Mouse (Mus musculus): ENCODE data around the gene Cep112. TPM values are rescaled to one million over a fixed set of nuclear protein-coding genes. Genes with fewer than 3 reads are reported as not detected.
A peak's percentile ranks its signal among the peaks of the same experiment; 100 is the strongest.

The Cep112 gene
- polyA plus RNA-seq (2016; fragmentation: Nextera tagmentation; extraction: Ambion mirVana), result 9.0 and 11.0 TPM in 2 replicates

DNA sequence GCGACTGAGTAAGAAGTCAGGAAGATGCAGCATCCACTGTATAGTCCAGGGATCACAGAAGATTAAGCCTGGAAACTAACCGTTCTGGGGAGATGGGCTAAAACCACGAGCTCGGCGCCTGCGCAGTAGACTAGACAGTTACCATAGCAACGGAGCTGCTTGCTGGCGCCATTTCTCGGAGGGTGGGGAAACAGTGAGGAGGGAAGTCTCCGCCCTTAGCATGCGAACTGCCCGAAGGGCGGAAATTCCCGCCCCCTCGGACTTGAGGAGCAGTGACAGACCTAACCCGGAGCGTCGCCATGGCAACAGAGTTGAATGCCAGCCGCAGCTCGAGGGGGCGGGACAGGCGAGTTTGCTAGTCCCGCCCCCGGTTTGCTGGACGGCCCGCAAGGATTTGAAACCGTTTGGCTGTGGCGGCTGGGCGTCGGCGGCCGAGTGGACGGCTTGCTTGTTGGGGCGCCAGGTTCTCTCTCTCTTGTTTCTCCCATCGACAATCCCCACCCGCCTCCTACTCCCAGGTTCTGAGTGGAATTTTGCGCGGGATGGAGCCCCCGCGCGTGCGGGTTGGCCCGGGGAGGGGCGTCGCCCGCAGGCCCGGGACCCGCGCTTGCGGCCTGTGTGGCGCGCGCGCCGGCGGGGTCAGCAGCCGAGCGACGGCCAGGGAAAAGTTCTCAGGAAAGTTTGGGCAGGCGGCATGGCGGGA, at the start of gene Cep112:
Cep112 (plus strand) TSS at position 304 of the 703 bp plus-strand sequence.
- Histone ChIP-seq H3K9me3 (no peaks in the 10 kb centered on the region), H3K36me3 (replicated peaks) (no peaks in the 10 kb centered on the region), H3K4me3 (peak within 1 kb of the TSS; percentile 74), H3K27me3 (replicated peaks; ENCODE audit: low read depth, poor library complexity, severe bottlenecking) (peaks cover 17% of the 10 kb centered on the region), H3K4me1 (peaks cover 37% of the 10 kb centered on the region), H3K27ac (replicated peaks) (peak within 1 kb of the TSS; percentile 91)
- peak; percentile 98 for DNase-seq (ENCODE audit: low spot score)
- under 1% methylated on average over 61 of the region's 61 CpGs for WGBS

DNA sequence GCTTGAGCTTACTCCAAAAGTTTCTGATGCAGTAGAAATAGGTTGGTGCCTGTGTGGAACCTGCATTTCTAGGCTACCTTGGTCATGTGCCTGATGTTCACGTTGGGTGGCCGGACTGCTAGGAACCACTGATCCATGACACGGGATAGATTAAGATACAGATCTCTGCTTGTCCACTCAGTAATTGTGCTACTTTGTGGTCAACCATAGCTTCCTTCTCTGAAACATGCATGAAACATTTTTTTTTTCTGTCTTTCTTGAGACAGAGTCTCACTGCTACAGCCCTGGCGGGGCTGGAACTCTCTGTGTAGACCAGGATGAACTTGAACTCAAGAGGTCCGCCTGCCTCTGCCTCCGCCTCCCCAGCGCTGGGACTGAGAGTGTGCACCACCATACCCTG, 48.2 kb upstream of the Cep112 start:
- H3K4me1 ChIP-seq, result no peaks in the 10 kb centered on the region
- H3K27ac ChIP-seq (replicated peaks), result no peak overlapping the region
- H3K36me3 ChIP-seq (replicated peaks), result no peaks in the 10 kb centered on the region
- no peaks in the 10 kb centered on the region for H3K27me3 ChIP-seq (replicated peaks; ENCODE audit: low read depth, poor library complexity, severe bottlenecking)
- H3K9me3 ChIP-seq, result no peaks in the 10 kb centered on the region
- DNase-seq (ENCODE audit: low spot score), result no peak
- WGBS, result 91% methylated on average over 7 of the region's 7 CpGs
- H3K4me3 ChIP-seq, result no peak overlapping the region

DNA sequence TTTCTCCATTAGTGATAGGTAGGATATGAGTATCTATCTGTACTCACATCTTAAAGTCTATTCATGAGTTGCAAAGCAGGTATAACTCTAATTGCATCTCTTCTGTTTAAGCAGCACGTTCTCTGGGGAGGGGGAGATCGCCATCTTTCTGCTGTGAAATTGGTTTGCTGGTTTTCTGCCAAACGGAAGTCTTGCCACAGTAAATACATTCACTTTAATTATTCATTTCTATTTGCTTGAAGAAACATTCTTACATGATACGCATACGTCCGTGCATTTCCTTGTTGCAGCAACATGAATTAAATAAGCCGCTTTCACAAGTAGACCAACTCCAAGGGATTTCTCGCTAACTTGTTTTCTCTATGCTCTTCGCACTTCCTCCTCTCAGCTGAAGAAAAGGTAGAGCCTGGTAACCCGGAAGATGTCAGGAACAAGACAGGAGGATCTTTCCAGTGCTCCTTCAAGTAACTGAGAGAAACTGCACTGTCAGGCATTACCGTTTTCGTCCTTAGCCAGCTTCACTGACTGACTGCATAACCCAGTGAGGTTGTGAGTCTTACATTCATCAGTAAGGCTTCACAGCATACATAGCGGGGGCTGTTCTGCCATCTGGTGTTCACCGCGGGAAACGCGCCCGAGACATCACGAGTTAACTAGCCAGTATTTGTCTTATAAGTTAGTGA, 47.2 kb upstream of the Cep112 start:
- DNase-seq (ENCODE audit: low spot score), result peak; percentile 81

DNA sequence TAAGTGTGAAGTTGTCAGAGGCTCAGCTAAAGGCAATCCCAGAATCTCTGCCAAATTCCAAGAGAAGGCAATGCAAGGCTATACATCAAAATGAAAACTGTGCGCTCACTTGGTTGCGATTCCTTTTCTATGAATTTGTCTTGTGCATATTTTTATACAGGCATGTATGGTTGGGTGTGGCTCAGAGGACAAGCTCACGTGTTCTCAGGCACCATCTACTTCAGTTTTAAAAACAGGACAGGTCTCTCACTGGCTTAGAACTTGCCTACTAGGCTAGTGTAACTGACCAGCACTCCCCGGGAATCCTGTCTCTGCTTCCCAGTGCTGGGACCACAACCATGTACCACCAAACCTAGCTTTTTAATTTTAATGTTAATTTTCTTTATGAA, 46.6 kb upstream of the Cep112 start:
- no peak overlapping the region for H3K27ac ChIP-seq (replicated peaks)
- WGBS, result 87% methylated on average over 4 of the region's 4 CpGs
- no peak overlapping the region for H3K4me3 ChIP-seq
- no peak for DNase-seq (ENCODE audit: low spot score)
- H3K9me3 ChIP-seq, result no peaks in the 10 kb centered on the region
- no peaks in the 10 kb centered on the region for H3K4me1 ChIP-seq
- H3K27me3 ChIP-seq (replicated peaks; ENCODE audit: low read depth, poor library complexity, severe bottlenecking), result no peaks in the 10 kb centered on the region
- H3K36me3 ChIP-seq (replicated peaks), result no peaks in the 10 kb centered on the region

More for the DNA sequence above, 47.2 kb upstream of the Cep112 start:
- 43% methylated on average over 19 of the region's 19 CpGs for WGBS
- Histone ChIP-seq H3K9me3 (no peaks in the 10 kb centered on the region), H3K27ac (replicated peaks) (no peak overlapping the region), H3K27me3 (replicated peaks; ENCODE audit: low read depth, poor library complexity, severe bottlenecking) (no peaks in the 10 kb centered on the region), H3K4me1 (no peaks in the 10 kb centered on the region), H3K36me3 (replicated peaks) (no peaks in the 10 kb centered on the region), H3K4me3 (no peak overlapping the region)

DNA sequence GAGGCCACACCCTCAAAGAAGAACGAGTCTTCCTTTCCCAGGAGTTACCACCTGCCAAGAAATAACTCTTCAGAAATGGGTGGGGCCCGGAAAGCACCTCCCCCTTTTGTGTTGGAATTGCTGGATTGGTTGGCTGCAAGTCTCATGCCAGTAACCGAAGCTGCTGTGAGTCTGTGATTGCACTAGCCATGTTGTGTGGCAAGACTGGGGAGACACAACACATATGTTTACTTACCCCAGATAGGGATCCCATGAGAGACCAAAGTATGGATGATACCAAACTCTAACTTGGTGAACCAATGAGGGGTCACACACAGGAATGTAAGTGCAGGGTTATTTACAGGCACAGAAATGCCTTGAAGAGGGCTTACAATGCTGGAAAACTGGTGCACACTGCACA, 42.3 kb upstream of the Cep112 start:
- no peak for DNase-seq (ENCODE audit: low spot score)
- no peaks in the 10 kb centered on the region for H3K27me3 ChIP-seq (replicated peaks; ENCODE audit: low read depth, poor library complexity, severe bottlenecking)
- 82% methylated on average over 3 of the region's 3 CpGs for whole genome bisulfite sequencing

DNA sequence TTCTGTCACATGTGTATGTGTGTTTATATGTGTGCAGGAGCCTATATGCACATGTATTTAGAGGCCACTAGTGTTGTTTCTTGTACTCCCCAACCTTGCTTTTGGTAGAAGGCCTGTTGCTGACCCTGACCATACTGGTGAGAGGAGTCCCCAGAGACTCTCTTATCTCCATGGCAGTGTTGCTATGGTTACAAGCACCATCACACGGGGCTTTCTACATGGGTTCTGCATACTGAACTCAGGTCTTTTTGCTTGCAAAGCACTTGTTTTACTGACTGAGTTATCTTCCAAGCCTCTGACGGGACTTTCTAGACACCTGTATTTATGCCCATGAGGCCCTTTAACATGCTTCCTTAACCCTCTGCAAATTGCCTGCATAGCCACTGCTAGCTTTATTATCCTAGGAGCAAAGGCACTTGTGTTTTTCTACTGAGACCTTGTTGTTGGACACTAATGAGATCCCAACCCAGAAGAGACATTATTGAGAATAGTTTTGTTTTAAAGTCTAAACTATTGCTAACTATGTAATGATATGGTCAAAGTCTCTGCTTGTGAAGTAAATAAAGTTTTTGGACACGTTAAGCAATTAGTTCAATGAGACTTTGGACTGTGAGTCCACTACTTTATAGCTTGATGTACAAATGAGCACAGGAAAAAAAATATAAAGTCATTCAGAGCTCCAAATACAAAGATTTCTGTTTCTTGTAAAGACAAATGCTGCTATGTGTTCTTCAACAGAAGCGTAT, 39.9 kb upstream of the Cep112 start:
- 0 out of 2 replicates have a peak, but pooled peaks cover 4% of the 10 kb centered on the region for H3K4me1 ChIP-seq
- H3K36me3 ChIP-seq (replicated peaks), result no peaks in the 10 kb centered on the region
- no peaks in the 10 kb centered on the region for H3K27me3 ChIP-seq (replicated peaks; ENCODE audit: low read depth, poor library complexity, severe bottlenecking)
- no peak overlapping the region for H3K4me3 ChIP-seq
- peak; percentile 13 for DNase-seq (ENCODE audit: low spot score)
- H3K9me3 ChIP-seq, result no peaks in the 10 kb centered on the region
- 72% methylated on average over 4 of the region's 4 CpGs for WGBS
- H3K27ac ChIP-seq (replicated peaks), result no peak overlapping the region

More for the DNA sequence above, 42.3 kb upstream of the Cep112 start:
- H3K27ac ChIP-seq (replicated peaks), result no peak overlapping the region
- 0 out of 2 replicates have a peak, but pooled peaks cover 4% of the 10 kb centered on the region for H3K4me1 ChIP-seq
- no peaks in the 10 kb centered on the region for H3K36me3 ChIP-seq (replicated peaks)
- no peaks in the 10 kb centered on the region for H3K9me3 ChIP-seq
- H3K4me3 ChIP-seq, result no peak overlapping the region

DNA sequence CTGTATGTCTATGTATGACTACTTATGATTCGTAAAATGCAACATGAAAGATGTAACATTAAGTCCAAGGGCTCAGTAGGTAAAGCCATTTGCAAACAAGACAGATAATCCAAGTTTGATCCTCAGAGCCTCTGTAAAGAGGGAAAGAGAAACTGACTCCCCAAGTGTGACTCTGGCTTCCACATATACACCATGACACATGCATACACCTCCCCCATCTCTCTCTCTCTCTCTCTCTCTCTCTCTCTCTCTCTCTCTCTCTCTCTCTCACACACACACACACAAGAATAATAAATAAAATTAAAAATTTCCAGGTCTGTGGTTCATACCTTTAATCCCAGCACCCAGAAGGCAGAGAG, 39.3 kb upstream of the Cep112 start:
- H3K27ac ChIP-seq (replicated peaks), result no peak overlapping the region
- no peak overlapping the region for H3K4me3 ChIP-seq
- H3K27me3 ChIP-seq (replicated peaks; ENCODE audit: low read depth, poor library complexity, severe bottlenecking), result no peaks in the 10 kb centered on the region
- no peaks in the 10 kb centered on the region for H3K36me3 ChIP-seq (replicated peaks)
- 0 out of 2 replicates have a peak, but pooled peaks cover 4% of the 10 kb centered on the region for H3K4me1 ChIP-seq
- WGBS, result 94% methylated on average over 1 of the region's 1 CpGs
- DNase-seq (ENCODE audit: low spot score), result no peak
- no peaks in the 10 kb centered on the region for H3K9me3 ChIP-seq

DNA sequence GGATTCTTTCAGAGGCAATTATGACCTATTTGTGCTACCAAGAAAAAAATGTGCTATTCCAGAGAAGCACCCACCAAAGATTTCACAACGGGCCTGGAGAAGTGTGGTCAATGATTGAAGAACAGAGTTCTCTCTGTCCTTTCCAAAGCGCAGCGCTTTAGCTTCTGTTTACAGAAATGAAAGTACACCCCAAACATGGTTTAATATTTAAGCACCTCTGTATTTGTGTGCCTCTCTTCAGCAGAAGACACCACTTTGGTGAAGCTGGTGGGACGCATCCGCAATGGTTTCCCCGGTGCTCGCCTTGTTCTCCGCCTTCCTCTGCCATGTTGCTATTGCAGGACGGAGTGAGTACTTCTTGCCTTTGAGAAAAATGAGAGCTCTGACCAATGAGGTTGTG, 29.9 kb upstream of the Cep112 start:
- 94% methylated on average over 9 of the region's 9 CpGs for WGBS
- no peak for DNase-seq (ENCODE audit: low spot score)
- Histone ChIP-seq H3K36me3 (replicated peaks) (no peaks in the 10 kb centered on the region), H3K4me1 (no peaks in the 10 kb centered on the region), H3K9me3 (no peaks in the 10 kb centered on the region), H3K27me3 (replicated peaks; ENCODE audit: low read depth, poor library complexity, severe bottlenecking) (no peaks in the 10 kb centered on the region), H3K27ac (replicated peaks) (no peak overlapping the region), H3K4me3 (no peak overlapping the region)

DNA sequence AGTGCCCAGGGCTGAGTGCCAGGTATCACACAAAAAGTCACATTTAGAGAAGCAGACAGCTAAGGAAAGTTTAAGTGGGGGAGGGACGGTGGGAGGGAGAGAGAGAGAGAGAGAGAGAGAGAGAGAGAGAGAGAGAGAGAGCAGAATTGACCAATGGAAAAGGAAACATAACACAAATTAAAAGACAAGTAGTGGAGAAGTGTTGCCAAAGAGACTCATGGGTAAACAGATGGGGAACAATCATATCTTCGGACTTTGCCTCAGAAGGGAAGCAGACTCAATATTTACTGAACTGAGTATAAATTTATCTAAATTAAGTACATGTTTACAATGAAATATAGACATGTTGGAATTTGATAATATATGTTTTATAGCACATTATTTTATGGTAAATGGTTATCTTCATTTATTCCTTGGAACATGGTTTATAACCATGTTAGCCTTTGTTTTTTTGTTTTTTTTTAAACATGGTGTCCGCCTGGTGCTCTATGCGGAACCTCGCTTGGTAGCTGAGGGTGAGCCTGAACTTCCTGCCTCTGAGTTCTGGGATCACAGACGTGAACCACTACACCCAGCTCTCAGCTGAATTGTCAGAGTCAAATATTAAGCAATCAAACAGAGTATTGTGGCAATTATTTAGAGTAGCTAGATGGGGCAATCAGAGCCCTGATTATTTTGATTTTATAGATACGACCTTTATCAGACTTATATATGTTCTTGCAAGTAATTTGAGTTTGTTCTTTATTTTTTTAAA, 28.7 kb upstream of the Cep112 start:
- Histone ChIP-seq H3K4me1 (no peaks in the 10 kb centered on the region), H3K27ac (replicated peaks) (no peak overlapping the region), H3K9me3 (no peaks in the 10 kb centered on the region), H3K4me3 (no peak overlapping the region), H3K36me3 (replicated peaks) (no peaks in the 10 kb centered on the region), H3K27me3 (replicated peaks; ENCODE audit: low read depth, poor library complexity, severe bottlenecking) (no peaks in the 10 kb centered on the region)
- WGBS, result 89% methylated on average over 7 of the region's 7 CpGs
- DNase-seq (ENCODE audit: low spot score), result no peak

DNA sequence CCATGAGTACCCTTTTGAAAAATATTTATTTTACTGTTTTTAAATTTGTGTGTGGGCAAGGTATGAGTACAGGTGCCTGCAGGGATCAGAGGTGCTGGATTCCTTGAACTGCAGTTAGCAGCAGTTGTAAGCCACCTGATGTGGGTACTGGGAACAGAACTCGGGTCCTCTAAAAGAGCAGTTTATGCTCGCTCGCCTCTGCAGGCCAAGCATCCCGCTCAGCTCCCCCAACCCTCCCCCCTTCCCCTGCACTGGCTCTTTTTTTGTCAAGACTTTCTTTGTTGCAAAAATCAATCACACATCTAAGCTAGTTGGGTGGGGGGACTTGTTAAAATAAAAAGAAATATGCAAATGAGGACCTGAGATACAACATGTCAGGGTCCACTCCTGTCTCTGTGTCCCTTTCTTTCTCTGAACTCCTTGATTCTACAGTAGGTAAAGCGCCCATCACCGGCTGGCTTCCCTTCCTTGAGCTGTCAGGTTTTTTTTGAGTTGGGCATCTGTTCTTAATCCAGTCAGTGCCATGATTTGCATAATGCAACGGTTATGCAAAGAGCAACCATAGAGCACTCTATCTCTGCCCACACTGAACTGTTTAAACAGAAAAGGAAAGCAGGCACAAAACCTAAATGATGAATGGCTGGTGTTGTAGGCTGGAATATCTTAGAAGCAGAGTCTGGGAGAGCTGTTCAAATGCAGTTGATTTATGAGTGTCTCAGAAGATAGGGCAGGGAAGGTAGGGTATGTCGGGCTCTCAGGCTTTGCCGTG, 14.9 kb upstream of the Cep112 start:
- H3K4me1 ChIP-seq, result peaks cover 5% of the 10 kb centered on the region; the same call in 1 of the 2 replicates
- no peak overlapping the region for H3K27ac ChIP-seq (replicated peaks)
- no peak overlapping the region for H3K4me3 ChIP-seq
- no peak for DNase-seq (ENCODE audit: low spot score)
- H3K27me3 ChIP-seq (replicated peaks; ENCODE audit: low read depth, poor library complexity, severe bottlenecking), result no peaks in the 10 kb centered on the region
- 76% methylated on average over 8 of the region's 9 CpGs for WGBS
- H3K9me3 ChIP-seq, result no peaks in the 10 kb centered on the region
- H3K36me3 ChIP-seq (replicated peaks), result no peaks in the 10 kb centered on the region

DNA sequence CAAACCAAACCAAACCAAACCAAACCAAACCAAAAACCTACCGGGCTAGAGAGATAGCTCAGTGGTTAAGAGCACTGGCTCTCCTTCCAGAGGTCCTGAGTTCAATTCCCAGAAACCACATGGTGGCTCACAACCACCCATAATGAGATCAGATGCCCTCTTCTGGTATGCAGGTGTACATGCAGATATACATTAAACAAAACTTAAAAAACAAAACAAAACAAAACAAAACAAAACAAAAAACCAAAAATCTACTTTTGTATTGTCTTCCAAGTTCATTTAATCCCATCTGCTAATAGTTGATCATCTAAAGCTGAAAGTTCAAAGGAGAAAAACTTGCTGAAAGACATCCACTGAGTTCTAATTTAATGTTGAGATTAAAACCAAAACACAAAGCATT, 8.6 kb upstream of the Cep112 start:
- Histone ChIP-seq H3K27ac (replicated peaks) (no peak overlapping the region), H3K27me3 (replicated peaks; ENCODE audit: low read depth, poor library complexity, severe bottlenecking) (no peaks in the 10 kb centered on the region), H3K4me3 (no peak overlapping the region), H3K36me3 (replicated peaks) (no peaks in the 10 kb centered on the region), H3K9me3 (no peaks in the 10 kb centered on the region), H3K4me1 (peaks cover 12% of the 10 kb centered on the region)
- no peak for DNase-seq (ENCODE audit: low spot score)
- WGBS, result 93% methylated on average over 1 of the region's 1 CpGs

Data from embryonic facial prominence, embryonic 10.5 days (tissue).